Mouse (Mus musculus): ENCODE measurements around the gene Hmgcs1. TPM values are rescaled to one million over a fixed set of nuclear protein-coding genes. Genes with fewer than 3 reads are reported as not detected.
A peak's percentile ranks its signal among the peaks of the same experiment; 100 is the strongest.

Gene Hmgcs1
- polyA plus RNA-seq, 1 experiment, result 166 TPM

- Histone ChIP-seq H3K4me1 (ENCODE audit: control insufficient read depth, insufficient read depth, low read length) (no peaks in the 10 kb centered on the region), H3K4me3 (ENCODE audit: insufficient read depth, low read length) (no peak overlapping the region), H3K27ac (ENCODE audit: insufficient read depth, low read length) (no peak overlapping the region)
- TF ChIP-seq CTCF (IDR thresholded peaks at IDR 0.05; ENCODE audit: borderline replicate concordance, insufficient read depth, low read length) (no peak), POLR2A (IDR thresholded peaks at IDR 0.05; ENCODE audit: low read depth, low read length) (no peak)
These were observed 23.1 kb downstream of the Hmgcs1 start for GRCm38 (mm10) chr13:119713107-119713787.

GRCm38 (mm10) chr13:119713821-119714220 lies 23.6 kb downstream of the Hmgcs1 start:
- Histone ChIP-seq H3K4me1 (ENCODE audit: control insufficient read depth, insufficient read depth, low read length) (no peaks in the 10 kb centered on the region), H3K27ac (ENCODE audit: insufficient read depth, low read length) (no peak overlapping the region), H3K4me3 (ENCODE audit: insufficient read depth, low read length) (no peak overlapping the region)
- no peak for TF ChIP-seq CTCF (IDR thresholded peaks at IDR 0.05; ENCODE audit: borderline replicate concordance, insufficient read depth, low read length)
- TF ChIP-seq POLR2A (IDR thresholded peaks at IDR 0.05; ENCODE audit: low read depth, low read length), result no peak

GRCm38 (mm10) chr13:119716105-119716504 lies 25.9 kb downstream of the Hmgcs1 start:
- TF ChIP-seq CTCF (IDR thresholded peaks at IDR 0.05; ENCODE audit: borderline replicate concordance, insufficient read depth, low read length), result no peak
- no peak for TF ChIP-seq POLR2A (IDR thresholded peaks at IDR 0.05; ENCODE audit: low read depth, low read length)
- Histone ChIP-seq H3K27ac (ENCODE audit: insufficient read depth, low read length) (no peak overlapping the region), H3K4me3 (ENCODE audit: insufficient read depth, low read length) (no peak overlapping the region), H3K4me1 (ENCODE audit: control insufficient read depth, insufficient read depth, low read length) (no peaks in the 10 kb centered on the region)

- peaks cover 4% of the 10 kb centered on the region; the same call in 1 of the 2 replicates for H3K4me1 ChIP-seq (ENCODE audit: control insufficient read depth, insufficient read depth, low read length)
- H3K4me3 ChIP-seq (ENCODE audit: insufficient read depth, low read length), result no peak overlapping the region
- TF ChIP-seq POLR2A (IDR thresholded peaks at IDR 0.05; ENCODE audit: low read depth, low read length), result no peak
- TF ChIP-seq CTCF (IDR thresholded peaks at IDR 0.05; ENCODE audit: borderline replicate concordance, insufficient read depth, low read length), result no peak
- H3K27ac ChIP-seq (ENCODE audit: insufficient read depth, low read length), result peak overlapping the region; percentile 36; the same call in 1 of the 2 replicates
These were observed 32.3 kb downstream of the Hmgcs1 start for GRCm38 (mm10) chr13:119722447-119722846.

- peaks cover 4% of the 10 kb centered on the region; the same call in 1 of the 2 replicates for H3K4me1 ChIP-seq (ENCODE audit: control insufficient read depth, insufficient read depth, low read length)
- TF ChIP-seq POLR2A (IDR thresholded peaks at IDR 0.05; ENCODE audit: low read depth, low read length), result no peak
- no peak for TF ChIP-seq CTCF (IDR thresholded peaks at IDR 0.05; ENCODE audit: borderline replicate concordance, insufficient read depth, low read length)
- no peak overlapping the region for H3K4me3 ChIP-seq (ENCODE audit: insufficient read depth, low read length)
- H3K27ac ChIP-seq (ENCODE audit: insufficient read depth, low read length), result no peak overlapping the region
These were observed 33.2 kb downstream of the Hmgcs1 start for GRCm38 (mm10) chr13:119723368-119723767.

GRCm38 (mm10) chr13:119724541-119724940 lies 34.4 kb downstream of the Hmgcs1 start:
- TF ChIP-seq POLR2A (IDR thresholded peaks at IDR 0.05; ENCODE audit: low read depth, low read length) (no peak), CTCF (IDR thresholded peaks at IDR 0.05; ENCODE audit: borderline replicate concordance, insufficient read depth, low read length) (no peak)
- no peak overlapping the region for H3K4me3 ChIP-seq (ENCODE audit: insufficient read depth, low read length)
- peaks cover 4% of the 10 kb centered on the region; the same call in 1 of the 2 replicates for H3K4me1 ChIP-seq (ENCODE audit: control insufficient read depth, insufficient read depth, low read length)
- H3K27ac ChIP-seq (ENCODE audit: insufficient read depth, low read length), result no peak overlapping the region

GRCm38 (mm10) chr13:119727608-119728387 lies 37.6 kb downstream of the Hmgcs1 start:
- no peak for TF ChIP-seq POLR2A (IDR thresholded peaks at IDR 0.05; ENCODE audit: low read depth, low read length)
- no peak for TF ChIP-seq CTCF (IDR thresholded peaks at IDR 0.05; ENCODE audit: borderline replicate concordance, insufficient read depth, low read length)
- H3K27ac ChIP-seq (ENCODE audit: insufficient read depth, low read length), result no peak overlapping the region
- no peak overlapping the region for H3K4me3 ChIP-seq (ENCODE audit: insufficient read depth, low read length)

GRCm38 (mm10) chr13:119729406-119729805 lies 39.2 kb downstream of the Hmgcs1 start:
- H3K27ac ChIP-seq (ENCODE audit: insufficient read depth, low read length), result no peak overlapping the region
- TF ChIP-seq CTCF (IDR thresholded peaks at IDR 0.05; ENCODE audit: borderline replicate concordance, insufficient read depth, low read length), result no peak
- no peak for TF ChIP-seq POLR2A (IDR thresholded peaks at IDR 0.05; ENCODE audit: low read depth, low read length)
- H3K4me3 ChIP-seq (ENCODE audit: insufficient read depth, low read length), result no peak overlapping the region
- no peaks in the 10 kb centered on the region for H3K4me1 ChIP-seq (ENCODE audit: control insufficient read depth, insufficient read depth, low read length)

More at GRCm38 (mm10) chr13:119727608-119728387, 37.6 kb downstream of the Hmgcs1 start:
- no peaks in the 10 kb centered on the region; the same call in 1 of the 2 replicates for H3K4me1 ChIP-seq (ENCODE audit: control insufficient read depth, insufficient read depth, low read length)

- TF ChIP-seq POLR2A (IDR thresholded peaks at IDR 0.05; ENCODE audit: low read depth, low read length) (no peak), CTCF (IDR thresholded peaks at IDR 0.05; ENCODE audit: borderline replicate concordance, insufficient read depth, low read length) (no peak)
- Histone ChIP-seq H3K4me3 (ENCODE audit: insufficient read depth, low read length) (no peak overlapping the region), H3K4me1 (ENCODE audit: control insufficient read depth, insufficient read depth, low read length) (no peaks in the 10 kb centered on the region), H3K27ac (ENCODE audit: insufficient read depth, low read length) (no peak overlapping the region)
These were observed 41.3 kb downstream of the Hmgcs1 start for GRCm38 (mm10) chr13:119731448-119731847.

All from embryonic fibroblast, embryonic 13.5 days (primary cell).